Mouse (Mus musculus) cortical plate, adult 2 months (tissue): ENCODE results near the gene Pdia3.

Experiments used
- CTCF ChIP-seq: fragments of 200-500 bp; IDR thresholded peaks from 2 replicates; pipeline ENCODE4 v1.5.1; 2011; ENCODE audit warnings: mild to moderate bottlenecking, control low read depth, low read length; ENCODE audit not compliant: insufficient read depth; ENCODE audit errors: extremely low read depth
- POLR2A ChIP-seq: fragments of 200-500 bp; IDR thresholded peaks from 2 replicates; pipeline ENCODE4 v1.6.1; 2011; ENCODE audit warnings: mild to moderate bottlenecking, low read length, control low read depth; ENCODE audit not compliant: insufficient read depth; ENCODE audit errors: extremely low read depth

GRCm38 (mm10) chr2:121448739-121449535 is 35.4 kb downstream of the Pdia3 start, which contains the start of gene Serf2:
- TF ChIP-seq CTCF (no peak), POLR2A (peak; percentile 95)
